Mouse (Mus musculus): Measurements from ENCODE around the gene Myh8.
A peak's percentile ranks its signal among the peaks of the same experiment; 100 is the strongest.

The Myh8 gene

DNA sequence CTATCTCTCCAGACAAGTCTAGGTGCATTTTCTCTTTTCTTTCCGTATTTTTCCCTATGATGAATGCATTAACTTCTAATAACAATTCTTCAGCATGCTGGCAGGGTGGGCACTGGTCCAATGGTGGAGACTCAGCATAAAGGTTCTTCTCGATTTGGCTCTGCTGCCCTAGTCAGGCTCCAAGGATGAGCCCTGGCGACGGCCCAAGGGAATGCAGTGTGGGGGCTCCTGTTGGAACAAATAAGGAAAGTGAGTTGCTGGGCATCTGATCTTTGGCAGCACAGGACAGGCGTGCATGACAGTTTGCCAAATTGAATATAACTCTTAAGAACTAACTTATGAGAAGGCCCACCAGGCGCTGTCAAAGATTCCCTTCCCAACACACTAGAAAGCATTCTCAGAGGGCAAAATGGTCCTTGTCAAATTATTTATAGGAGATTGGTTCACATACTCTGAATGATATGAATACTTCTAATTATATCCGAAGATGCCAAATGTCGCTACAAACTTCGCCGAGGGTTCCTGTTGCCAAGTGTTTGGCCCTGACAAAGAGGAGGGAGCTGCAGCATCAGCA, at the start of gene Myh8:
TSS of gene Myh8 (plus strand) at position 524 of the 574 bp plus-strand sequence.
- peak in 1 of 2 experiments; percentile 7 for DNase-seq (ENCODE audit: low spot score in 2 of 2)

GRCm38 (mm10) chr11:67228731-67229130, 48.2 kb upstream of the Myh8 start:
- DNase-seq (ENCODE audit: low spot score in 2 of 2), result no peak

GRCm38 (mm10) chr11:67229166-67229565, 47.8 kb upstream of the Myh8 start:
- DNase-seq (ENCODE audit: low spot score in 2 of 2), result no peak

DNA sequence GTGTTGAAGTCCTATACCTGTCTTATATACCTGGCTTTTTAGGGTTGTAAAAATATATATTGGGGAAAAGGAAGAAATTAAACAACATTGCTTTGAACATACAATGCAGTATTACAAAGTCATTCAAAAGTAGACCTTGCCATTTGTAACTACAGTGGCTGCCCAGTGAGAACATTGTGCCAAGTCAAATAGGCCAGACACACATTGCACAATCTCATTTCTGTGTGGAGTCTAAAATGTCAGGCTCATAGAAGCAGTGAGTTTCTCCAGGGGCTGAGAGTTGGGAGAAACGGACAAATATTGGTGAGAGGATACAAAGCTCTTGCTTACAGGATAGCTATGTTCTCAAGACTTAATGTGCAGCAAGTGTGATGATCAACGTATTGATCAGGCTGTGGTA, 47.0 kb upstream of the Myh8 start:
- peak in 1 of 2 experiments; percentile 28 for DNase-seq (ENCODE audit: low spot score in 2 of 2)

DNA sequence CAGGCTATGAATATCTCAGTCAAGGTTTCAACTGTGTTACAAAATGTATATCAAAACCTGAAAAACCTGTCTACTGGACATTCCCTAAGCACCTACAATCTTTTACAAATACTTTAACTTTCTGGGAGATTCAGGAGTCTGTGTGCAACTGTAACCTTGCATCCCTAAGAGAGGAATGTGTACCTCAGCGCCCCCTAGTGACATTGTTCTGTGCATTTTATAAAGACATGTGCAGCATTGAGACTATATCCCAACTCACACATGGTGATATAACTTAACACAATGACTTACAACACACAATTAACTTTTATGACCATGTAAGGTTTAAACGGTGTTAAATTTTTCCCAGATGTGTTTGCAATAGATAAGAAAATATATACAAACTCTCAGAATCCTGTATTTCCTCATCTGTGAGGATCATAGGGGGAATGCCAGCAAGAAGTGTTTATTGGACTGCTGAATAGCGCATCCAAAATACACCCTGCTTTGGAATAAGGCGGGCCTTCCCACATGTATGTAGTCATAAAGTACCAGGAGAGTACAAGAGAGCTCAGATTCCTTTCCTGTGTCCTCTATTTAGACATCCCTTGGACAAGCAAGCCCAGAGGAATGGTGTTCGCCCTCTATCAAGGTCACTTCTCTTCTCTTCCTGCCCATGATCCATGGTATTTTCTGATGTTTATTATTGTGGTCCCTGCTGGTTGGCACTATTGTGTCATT, 41.1 kb upstream of the Myh8 start:
- DNase-seq (ENCODE audit: low spot score in 2 of 2), result peak in 1 of 2 experiments; percentile 9

DNA sequence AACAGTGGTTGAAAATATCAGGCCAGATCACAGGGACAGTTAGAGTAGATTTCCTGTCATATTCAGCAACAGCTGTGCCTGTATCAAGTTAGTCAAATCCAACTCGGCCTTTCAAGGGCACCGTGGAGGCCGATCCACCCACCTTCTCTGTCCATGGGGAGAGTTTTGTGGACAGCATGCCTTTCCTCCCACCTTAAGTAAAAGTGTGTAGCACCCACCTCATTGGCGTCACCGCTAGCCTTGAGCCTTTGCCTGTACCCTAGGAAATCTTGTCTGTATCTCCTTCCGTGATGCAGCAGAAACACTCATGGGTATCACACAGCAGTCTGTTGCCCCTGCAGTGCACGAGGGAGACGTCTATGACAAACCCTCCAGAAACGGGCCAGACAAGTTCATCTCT, 40.1 kb upstream of the Myh8 start:
- no peak for DNase-seq (ENCODE audit: low spot score in 2 of 2)

DNA sequence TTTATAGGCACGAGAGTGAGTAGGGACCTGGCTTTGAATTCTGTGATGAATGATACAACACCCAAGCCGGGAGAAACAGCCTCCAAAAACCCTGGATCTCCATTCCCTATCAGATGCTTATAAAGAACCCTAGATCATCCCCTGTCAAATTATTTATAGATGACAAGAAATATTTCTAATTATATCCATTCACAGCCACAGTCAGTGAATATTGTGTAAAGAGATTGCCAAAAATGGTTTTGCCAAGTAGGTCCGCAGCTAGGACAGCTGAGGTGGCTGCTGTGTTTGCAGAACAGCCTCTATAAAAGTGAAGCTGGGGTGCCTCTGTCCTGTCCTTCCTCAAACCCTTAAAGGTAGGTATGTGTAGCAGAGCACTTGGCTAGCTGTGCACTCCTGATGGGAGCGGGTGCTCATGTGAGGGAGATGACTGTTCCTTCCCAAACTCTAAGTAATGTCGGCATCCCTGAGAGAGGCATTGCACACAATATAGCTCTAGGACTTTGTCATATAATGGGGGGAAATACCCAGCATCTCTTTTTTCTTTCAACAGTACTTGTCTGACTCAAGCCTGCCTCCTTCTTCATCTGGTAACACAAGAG, 39.3 kb upstream of the Myh8 start, which contains the start of gene Myh4:
TSS of gene Myh4 (plus strand) at position 549 of the 599 bp plus-strand sequence.
- no peak for DNase-seq (ENCODE audit: low spot score in 2 of 2)

DNA sequence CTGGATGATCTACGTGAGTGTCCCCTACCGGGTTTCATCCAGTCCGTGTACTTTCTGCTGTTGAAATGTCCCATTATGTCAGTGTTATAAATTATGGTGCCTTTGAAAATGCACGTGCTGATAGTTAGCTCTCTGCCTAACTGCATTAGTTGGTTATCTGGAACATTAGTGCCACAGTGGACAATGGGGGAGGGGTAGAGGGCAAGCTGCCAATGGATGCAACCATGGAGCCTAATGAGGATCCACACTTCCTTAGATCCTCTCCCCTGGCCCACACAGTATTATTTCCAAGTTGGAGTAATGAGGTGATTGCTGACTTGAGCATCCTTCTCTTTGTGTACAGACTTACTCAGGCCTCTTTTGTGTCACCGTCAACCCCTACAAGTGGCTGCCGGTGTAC, 35.9 kb upstream of the Myh8 start:
- DNase-seq (ENCODE audit: low spot score in 2 of 2), result no peak

DNA sequence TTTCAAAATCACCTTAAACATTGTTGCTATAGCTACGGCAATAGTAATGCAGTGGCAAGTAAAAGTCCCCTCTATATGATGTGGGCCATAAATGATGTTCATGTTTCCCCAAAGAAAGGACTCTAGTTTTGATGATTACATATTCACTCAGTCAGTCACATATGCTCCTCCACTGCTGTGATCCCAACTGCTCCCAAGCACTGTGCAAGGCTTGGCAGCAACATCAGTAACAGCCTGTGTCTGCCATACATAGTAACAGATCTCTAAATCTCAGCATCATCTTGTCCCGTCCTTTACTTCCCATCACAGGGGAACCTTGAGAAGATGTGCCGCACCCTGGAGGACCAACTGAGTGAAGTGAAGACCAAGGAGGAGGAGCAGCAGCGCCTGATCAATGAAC, 23.2 kb upstream of the Myh8 start:
- no peak for DNase-seq (ENCODE audit: low spot score in 2 of 2)

- no peak for DNase-seq (ENCODE audit: low spot score in 2 of 2)
Observed at GRCm38 (mm10) chr11:67257048-67257447, 19.9 kb upstream of the Myh8 start.

- DNase-seq (ENCODE audit: low spot score in 2 of 2), result no peak
Observed at GRCm38 (mm10) chr11:67260956-67261355, 16.0 kb upstream of the Myh8 start.

GRCm38 (mm10) chr11:67293440-67293839, 16.5 kb downstream of the Myh8 start:
- no peak for DNase-seq (ENCODE audit: low spot score in 2 of 2)

DNA sequence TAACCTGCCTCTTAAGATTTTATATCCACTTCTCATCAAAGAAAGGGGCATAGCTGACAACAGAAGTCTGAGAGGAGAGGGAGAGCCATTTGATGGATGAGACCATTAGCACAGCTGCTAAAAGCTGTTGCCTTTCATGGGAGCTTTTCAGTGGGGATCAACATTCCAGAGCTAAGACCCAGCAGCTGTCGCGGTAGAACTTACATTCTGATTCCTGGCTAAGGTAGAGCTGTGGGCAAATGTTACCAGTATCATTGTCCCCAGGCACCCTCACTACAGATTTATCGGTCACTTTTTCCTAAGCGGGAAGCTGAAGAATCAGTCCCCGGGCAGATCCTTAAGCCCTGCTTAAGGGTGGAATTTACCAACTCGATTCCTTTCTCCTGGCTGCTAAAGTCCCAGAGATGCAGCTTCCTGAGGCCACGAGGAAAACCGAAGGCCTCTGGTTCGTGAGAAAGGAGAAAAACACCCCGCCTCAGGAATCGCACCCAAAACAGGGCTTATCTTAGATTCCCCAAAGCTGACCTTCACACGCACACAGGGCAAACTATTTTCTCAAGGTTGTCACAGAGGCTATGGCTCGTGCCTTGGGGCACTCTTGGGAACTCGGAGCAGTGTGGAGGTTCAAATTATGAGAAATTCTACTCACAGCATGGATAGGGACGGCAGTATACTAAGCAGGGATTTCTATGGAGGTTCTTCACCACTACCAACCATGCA, 37.0 kb downstream of the Myh8 start:
- no peak for DNase-seq (ENCODE audit: low spot score in 2 of 2)

- DNase-seq (ENCODE audit: low spot score in 2 of 2), result no peak
Observed at GRCm38 (mm10) chr11:67321358-67321757, 44.4 kb downstream of the Myh8 start, which contains the start of gene Myh13. Gene Myh13 (plus strand): TSS chr11:67321658.

GRCm38 (mm10) chr11:67326536-67326935, 49.6 kb downstream of the Myh8 start:
- DNase-seq (ENCODE audit: low spot score in 2 of 2), result no peak

DNA sequence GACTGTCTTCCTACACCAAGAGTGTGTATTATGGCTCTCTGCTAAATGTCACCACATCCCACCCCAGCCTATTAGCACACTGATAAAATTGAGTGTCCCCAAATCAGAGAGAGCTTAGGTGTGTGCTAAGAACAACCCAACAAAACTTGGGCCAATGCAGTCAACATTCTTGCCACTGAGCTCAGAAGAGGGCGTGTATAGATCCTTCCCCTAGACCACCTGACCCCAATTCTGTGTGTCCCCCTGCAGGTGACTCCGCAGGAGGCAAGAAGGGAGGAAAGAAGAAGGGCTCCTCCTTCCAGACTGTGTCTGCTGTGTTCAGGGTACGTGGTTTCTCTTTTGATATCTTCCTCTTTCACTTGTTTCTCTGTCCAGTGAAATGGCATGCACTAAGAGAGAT, 67.6 kb downstream of the Myh8 start:
- DNase-seq (ENCODE audit: low spot score in 2 of 2), result no peak

GRCm38 (mm10) chr11:67345186-67345855, 68.4 kb downstream of the Myh8 start:
- DNase-seq (ENCODE audit: low spot score in 2 of 2), result no peak

GRCm38 (mm10) chr11:67345856-67346236, 68.9 kb downstream of the Myh8 start:
- no peak for DNase-seq (ENCODE audit: low spot score in 2 of 2)

DNA sequence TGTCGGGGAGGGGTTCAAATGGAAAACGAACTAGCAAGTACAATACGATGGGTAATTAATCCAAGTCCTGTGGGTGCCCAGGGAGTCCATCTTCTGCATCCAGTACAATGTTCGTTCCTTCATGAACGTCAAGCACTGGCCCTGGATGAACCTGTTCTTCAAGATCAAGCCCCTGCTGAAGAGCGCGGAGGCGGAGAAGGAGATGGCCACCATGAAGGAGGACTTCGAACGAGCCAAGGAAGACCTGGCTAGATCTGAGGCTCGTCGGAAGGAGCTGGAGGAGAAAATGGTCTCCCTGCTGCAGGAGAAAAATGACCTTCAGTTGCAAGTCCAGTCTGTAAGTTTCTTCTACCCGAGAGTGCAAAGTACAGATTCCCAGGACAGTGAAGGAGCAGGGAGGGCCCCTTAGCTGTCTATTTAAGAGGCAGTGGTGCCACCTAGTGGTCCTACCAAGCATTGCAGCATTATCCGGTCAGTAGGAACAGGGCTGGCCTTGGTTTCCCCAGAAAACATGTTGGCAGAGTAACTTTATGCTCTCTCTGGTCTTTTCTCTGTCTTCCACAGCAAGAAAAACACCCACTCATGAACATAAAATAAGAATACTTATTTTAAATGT, 73.3 kb downstream of the Myh8 start:
- peak; percentile 49 to 64 for DNase-seq (ENCODE audit: low spot score in 2 of 2)

GRCm38 (mm10) chr11:67353011-67353410, 76.1 kb downstream of the Myh8 start:
- no peak for DNase-seq (ENCODE audit: low spot score in 2 of 2)

GRCm38 (mm10) chr11:67358031-67358430, 81.1 kb downstream of the Myh8 start:
- DNase-seq (ENCODE audit: low spot score in 2 of 2), result no peak

All from urinary bladder, postnatal 36 days (tissue).